ENCODE assay signal across 28 mouse cellular contexts in genomic region chr11:10798079-10798478, GRCm38 (mm10).
"Had no signal": no experiment of that assay in that cellular context is flagged by ENCODE, and none has a peak within 500 bp of the region (broad histone marks: within the 10 kb centered on the region; RNA-seq: fewer than 3 reads in every experiment).

No protein-coding gene starts in this region.

- DNase-seq: gastrocnemius, adult 2 months; gastrocnemius, postnatal 10 days; gastrocnemius, postnatal 25 days; heart, adult 11 months; heart, adult 2 months; heart, postnatal 14 days; heart, postnatal 36 days; kidney, adult 11 months; kidney, adult 2 months; kidney, adult 9 months; kidney, postnatal 14 days; kidney, postnatal 36 days; layer of hippocampus, adult 9-11 months; layer of hippocampus, postnatal 36 days; left cerebral cortex, postnatal 4 days had no signal

- H3K4me1 ChIP-seq: heart, embryonic 13.5 days; heart, embryonic 15.5 days; hindbrain, embryonic 13.5 days; hindbrain, embryonic 15.5 days; kidney, embryonic 15.5 days; limb, embryonic 13.5 days; limb, embryonic 15.5 days; liver, embryonic 12.5 days had no signal

- H3K27ac ChIP-seq: gastrocnemius, adult 2 months; heart, adult 2 months; heart, embryonic 13.5 days; heart, embryonic 15.5 days; hindbrain, embryonic 13.5 days; hindbrain, embryonic 15.5 days; hindbrain, postnatal 0 days; kidney, embryonic 15.5 days; kidney, postnatal 0 days; limb, embryonic 13.5 days; limb, embryonic 15.5 days; liver, embryonic 12.5 days; liver, embryonic 14.5 days had no signal

- ATAC-seq: hindbrain, postnatal 0 days; intestine, embryonic 16.5 days; liver, embryonic 12.5 days had no signal

- H3K36me3 ChIP-seq: heart, embryonic 13.5 days; heart, embryonic 15.5 days; hindbrain, embryonic 13.5 days; hindbrain, embryonic 15.5 days; kidney, embryonic 15.5 days; limb, embryonic 13.5 days; limb, embryonic 15.5 days; liver, embryonic 12.5 days had no signal

- H3K9ac ChIP-seq: heart, embryonic 13.5 days; heart, embryonic 15.5 days; hindbrain, embryonic 13.5 days; hindbrain, embryonic 15.5 days; kidney, embryonic 15.5 days; limb, embryonic 13.5 days; limb, embryonic 15.5 days; liver, embryonic 12.5 days; liver, embryonic 14.5 days had no signal

- H3K27me3 ChIP-seq: heart, embryonic 13.5 days; heart, embryonic 15.5 days; hindbrain, embryonic 13.5 days; hindbrain, embryonic 15.5 days; kidney, embryonic 15.5 days; limb, embryonic 13.5 days; limb, embryonic 15.5 days; liver, embryonic 12.5 days had no signal

- H3K4me3 ChIP-seq: gastrocnemius, adult 2 months; heart, adult 2 months; heart, embryonic 13.5 days; heart, embryonic 15.5 days; hindbrain, embryonic 13.5 days; hindbrain, embryonic 15.5 days; kidney, embryonic 15.5 days; limb, embryonic 13.5 days; limb, embryonic 15.5 days; liver, embryonic 12.5 days had no signal

- H3K4me2 ChIP-seq: heart, embryonic 11.5 days; heart, embryonic 13.5 days; heart, embryonic 15.5 days; hindbrain, embryonic 13.5 days; hindbrain, embryonic 15.5 days; kidney, embryonic 15.5 days; limb, embryonic 13.5 days; limb, embryonic 15.5 days; liver, embryonic 12.5 days had no signal

- H3K9me3 ChIP-seq: heart, embryonic 13.5 days; heart, embryonic 15.5 days; hindbrain, embryonic 13.5 days; hindbrain, embryonic 15.5 days; kidney, embryonic 15.5 days; limb, embryonic 13.5 days; limb, embryonic 15.5 days; liver, embryonic 12.5 days had no signal
